Mouse (Mus musculus) liver, adult 2 months (tissue): ENCODE measurements around the gene Casz1.

Experiments used
- CTCF ChIP-seq: fragments of 200-500 bp; IDR thresholded peaks from 2 replicates; pipeline ENCODE4 v1.5.1; 2011; ENCODE audit warnings: low read depth, low read length, control low read depth
- POLR2A ChIP-seq: fragments of 200-500 bp; IDR thresholded peaks from 2 replicates; pipeline ENCODE4 v1.6.1; 2011; ENCODE audit warnings: low read length, control low read depth; ENCODE audit not compliant: insufficient read depth; ENCODE audit errors: extremely low read depth

GRCm38 (mm10) chr4:148912134-148912533 is 107.9 kb downstream of the Casz1 start:
- TF ChIP-seq CTCF (no peak), POLR2A (no peak)
